Mouse (Mus musculus) heart, embryonic 14.5 days (tissue): ENCODE results near the gene Mlx. TPM values are rescaled to one million over a fixed set of nuclear protein-coding genes. Genes with fewer than 3 reads are reported as not detected.
A peak's percentile ranks its signal among the peaks of the same experiment; 100 is the strongest.

Experiments
- ATAC-seq: fragments of 200-750 bp; cut with Nextera tagmentation; 2 replicates; pipeline ENCODE4 v1.8.0; 2017; ENCODE audit warnings: low read depth, moderate TSS enrichment; ENCODE audit not compliant: insufficient number of reproducible peaks, insufficient read depth, low FRiP score
- H3K27ac ChIP-seq, 2 experiments: fragments of 200-500 bp in 1 of 2; fragments of 300-500 bp in 1 of 2; sonication (generic) in 1 of 2; replicated peaks in 1 of 2; 2 replicates each; pipeline ENCODE4 v1.5.1; 2012 to 2014; ENCODE audit warnings: low read depth in 2 of 2, low read length in 2 of 2, control low read depth in 1 of 2, mild to moderate bottlenecking in 1 of 2, mixed read lengths in 1 of 2; ENCODE audit not compliant: control insufficient read depth in 1 of 2, insufficient read depth in 1 of 2
- H3K27me3 ChIP-seq: fragments of 300-500 bp; sonication (generic); 2 replicates; pipeline ENCODE4 v1.6.1; 2014; ENCODE audit warnings: mild to moderate bottlenecking, low read length, control low read depth; ENCODE audit not compliant: control insufficient read depth, insufficient read depth
- H3K36me3 ChIP-seq: fragments of 300-500 bp; sonication (generic); 2 replicates; pipeline ENCODE4 v1.6.1; 2014; ENCODE audit warnings: mild to moderate bottlenecking, control low read depth, low read length, mixed read lengths; ENCODE audit not compliant: control insufficient read depth, insufficient read depth
- H3K4me1 ChIP-seq, 2 experiments: fragments of 200-500 bp in 1 of 2; fragments of 300-500 bp in 1 of 2; sonication (generic) in 1 of 2; 2 replicates each; pipeline ENCODE4 v1.6.1; 2012 to 2014; ENCODE audit warnings: low read length in 2 of 2, control low read depth in 1 of 2, mixed read lengths in 1 of 2; ENCODE audit not compliant: control insufficient read depth in 2 of 2, insufficient read depth in 2 of 2
- H3K4me2 ChIP-seq: fragments of 300-500 bp; sonication (generic); 2 replicates; pipeline ENCODE4 v1.6.1; 2014; ENCODE audit warnings: mild to moderate bottlenecking, low read length
- H3K4me3 ChIP-seq, 2 experiments: fragments of 200-500 bp in 1 of 2; fragments of 300-500 bp in 1 of 2; sonication (generic) in 1 of 2; 2 replicates each; pipeline ENCODE4 v1.5.1; 2012 to 2014; ENCODE audit warnings: low read length in 2 of 2, mild to moderate bottlenecking in 2 of 2, control low read depth in 1 of 2, low read depth in 1 of 2, moderate library complexity in 1 of 2; ENCODE audit not compliant: control insufficient read depth in 1 of 2, insufficient read depth in 1 of 2
- H3K9ac ChIP-seq: fragments of 300-500 bp; sonication (generic); 2 replicates; pipeline ENCODE4 v1.6.1; 2014; ENCODE audit warnings: mild to moderate bottlenecking, low read length
- H3K9me3 ChIP-seq: fragments of 300-500 bp; sonication (generic); 2 replicates; pipeline ENCODE4 v1.6.1; 2016; ENCODE audit warnings: low read length, control low read depth; ENCODE audit not compliant: control insufficient read depth
- WGBS: fragments of 180-500 bp; shearing (Covaris S2); extraction: QIAGEN DNeasy Blood & Tissue Kit; methylation state at CpG from one replicate; pipeline ENCODE4 v1.1.7; 2014; 5-methylcytosine and 5-hydroxymethylcytosine counted together
- polyA plus RNA-seq: library from polyadenylated mRNA; unstranded; fragments of >200 nt; fragmentation: Nextera tagmentation; extraction: Ambion mirVana; gene quantifications from 2 replicates; pipeline ENCODE4 v1.2.1, GENCODE M21; 2014

The Mlx gene
- polyA plus RNA-seq, 1 experiment from 2014 or later = 32.4 TPM

DNA sequence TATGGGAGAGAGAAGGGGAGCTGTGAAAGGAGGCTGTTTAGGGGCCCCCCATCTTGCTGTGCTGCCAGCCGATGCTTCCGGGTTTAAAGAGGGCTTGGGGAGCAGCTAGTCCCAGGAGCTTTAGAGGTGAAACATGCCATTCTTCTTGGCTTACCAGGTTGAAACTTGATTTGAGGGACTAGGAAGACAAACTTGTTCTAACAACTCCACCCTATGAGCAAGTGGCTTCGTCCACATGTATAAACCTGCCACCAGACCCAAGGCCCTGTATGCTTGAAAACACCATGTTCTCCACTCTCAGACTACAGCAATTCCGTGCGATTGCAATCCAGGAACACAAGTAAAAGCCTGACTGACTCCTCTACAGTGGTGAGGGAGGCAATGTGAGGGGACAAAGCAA, 15.9 kb downstream of the Mlx start:
- H3K36me3 ChIP-seq = peaks cover 85% of the 10 kb centered on the region
- no peak overlapping the region for H3K4me3 ChIP-seq
- no peaks in the 10 kb centered on the region for H3K27me3 ChIP-seq
- ATAC-seq = no peak
- H3K9ac ChIP-seq = no peak overlapping the region
- H3K4me2 ChIP-seq = no peak overlapping the region
- no peak overlapping the region for H3K27ac ChIP-seq
- WGBS = 91% methylated on average over 5 of the region's 5 CpGs
- no peaks in the 10 kb centered on the region for H3K4me1 ChIP-seq
- no peaks in the 10 kb centered on the region for H3K9me3 ChIP-seq

DNA sequence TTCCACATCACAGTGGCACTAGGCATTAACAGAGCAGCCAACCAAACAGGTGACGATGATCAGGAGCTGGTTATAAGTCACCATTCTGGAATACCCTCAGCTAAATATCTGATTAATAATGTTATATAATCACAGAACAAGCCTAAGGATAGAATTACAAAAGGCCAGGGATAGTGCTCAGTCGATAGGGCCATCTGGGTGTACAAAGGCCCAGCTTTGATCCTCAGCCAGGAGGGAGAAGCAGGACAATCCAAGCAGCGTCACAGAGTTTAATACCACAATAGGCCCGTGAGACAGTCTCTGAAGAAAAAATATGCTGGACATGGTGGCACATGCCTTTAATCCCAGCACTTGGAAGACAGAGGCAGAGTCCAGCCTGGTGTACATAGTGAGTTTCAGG, 22.3 kb downstream of the Mlx start:
- ATAC-seq = no peak
- 82% methylated on average over 4 of the region's 4 CpGs for WGBS

DNA sequence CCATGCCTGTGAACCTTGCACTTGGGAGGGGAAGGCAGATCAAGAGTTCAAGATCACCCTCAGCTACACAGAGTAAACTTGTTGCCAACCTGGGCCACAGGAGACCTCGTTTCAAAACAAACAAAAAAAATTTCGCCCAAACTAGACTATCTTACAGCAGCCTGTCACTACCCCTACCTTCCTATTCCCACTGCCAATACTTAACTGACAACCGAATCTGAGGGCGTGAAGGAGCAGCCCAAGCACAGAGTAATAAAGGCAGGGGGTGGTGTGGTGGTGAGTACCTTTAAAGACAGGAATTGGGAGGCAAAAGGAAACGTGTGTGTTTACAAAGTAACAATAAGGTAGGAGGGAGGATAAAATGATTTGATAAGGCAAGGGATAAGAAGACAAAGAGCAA, 23.6 kb downstream of the Mlx start:
- no peak overlapping the region for H3K9ac ChIP-seq
- no peak overlapping the region for H3K4me2 ChIP-seq
- no peak overlapping the region for H3K27ac ChIP-seq
- H3K36me3 ChIP-seq = peaks cover 8% of the 10 kb centered on the region
- no peak overlapping the region for H3K4me3 ChIP-seq
- no peaks in the 10 kb centered on the region for H3K27me3 ChIP-seq
- peaks cover 0 to 7% of the 10 kb centered on the region in 2 experiments; a peak in 1 of 4 replicates for H3K4me1 ChIP-seq
- H3K9me3 ChIP-seq = peaks cover 3% of the 10 kb centered on the region; the same call in 1 of the 2 replicates
- ATAC-seq = no peak
- whole genome bisulfite sequencing = 58% methylated on average over 5 of the region's 5 CpGs

More for the DNA sequence above, 22.3 kb downstream of the Mlx start:
- H3K4me1 ChIP-seq = peaks cover 0 to 3% of the 10 kb centered on the region in 2 experiments; a peak in 1 of 4 replicates
- no peak overlapping the region for H3K4me3 ChIP-seq
- peaks cover 3% of the 10 kb centered on the region; the same call in 1 of the 2 replicates for H3K9me3 ChIP-seq
- no peak overlapping the region for H3K27ac ChIP-seq
- peaks cover 22% of the 10 kb centered on the region for H3K36me3 ChIP-seq
- H3K27me3 ChIP-seq = no peaks in the 10 kb centered on the region
- no peak overlapping the region for H3K4me2 ChIP-seq
- no peak overlapping the region for H3K9ac ChIP-seq

GRCm38 (mm10) chr11:101111178-101111577, 24.1 kb downstream of the Mlx start:
- WGBS = 91% methylated on average over 4 of the region's 4 CpGs
- H3K36me3 ChIP-seq = 0 out of 2 replicates have a peak, but pooled peaks cover 5% of the 10 kb centered on the region
- H3K27me3 ChIP-seq = no peaks in the 10 kb centered on the region
- no peak overlapping the region for H3K27ac ChIP-seq
- peaks cover 0 to 8% of the 10 kb centered on the region in 2 experiments; a peak in 1 of 4 replicates for H3K4me1 ChIP-seq
- H3K9me3 ChIP-seq = peaks cover 3% of the 10 kb centered on the region; the same call in 1 of the 2 replicates
- no peak overlapping the region for H3K4me3 ChIP-seq
- H3K9ac ChIP-seq = no peak overlapping the region
- H3K4me2 ChIP-seq = no peak overlapping the region
- no peak for ATAC-seq

- ATAC-seq = no peak
- Histone ChIP-seq H3K4me2 (no peak overlapping the region), H3K9ac (no peak overlapping the region), H3K36me3 (peaks cover 11% of the 10 kb centered on the region), H3K4me1 (peaks cover 0 to 8% of the 10 kb centered on the region in 2 experiments; a peak in 1 of 4 replicates), H3K27ac (no peak overlapping the region), H3K4me3 (no peak overlapping the region), H3K9me3 (peaks cover 3% of the 10 kb centered on the region; the same call in 1 of the 2 replicates), H3K27me3 (no peaks in the 10 kb centered on the region)
- WGBS = 94% methylated on average over 3 of the region's 3 CpGs
Measured at GRCm38 (mm10) chr11:101112186-101112585, 25.1 kb downstream of the Mlx start.

DNA sequence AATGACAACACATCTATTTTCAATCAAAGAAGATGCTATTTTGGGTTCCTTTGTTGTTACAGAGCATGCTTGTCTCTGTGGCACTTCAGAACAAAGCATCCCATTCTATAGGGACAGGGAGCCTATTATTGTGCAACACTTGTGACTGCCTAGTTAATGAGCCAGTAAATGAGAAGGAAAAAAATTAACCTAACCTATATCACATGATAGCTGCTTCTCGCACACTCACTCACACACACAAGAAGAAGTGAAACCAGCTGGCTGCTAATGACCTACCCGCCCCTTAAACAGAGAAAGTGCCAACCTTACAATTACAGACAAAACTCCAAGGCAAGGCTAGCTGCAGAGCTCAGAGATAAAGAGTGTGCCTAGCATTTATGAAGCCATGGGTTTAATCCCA, 28.5 kb downstream of the Mlx start:
- 75% methylated on average over 2 of the region's 2 CpGs for WGBS
- Histone ChIP-seq H3K4me3 (no peak overlapping the region), H3K9me3 (peaks cover 3% of the 10 kb centered on the region; the same call in 1 of the 2 replicates), H3K4me2 (no peak overlapping the region), H3K4me1 (peaks cover 5 to 22% of the 10 kb centered on the region in 2 experiments), H3K9ac (no peak overlapping the region), H3K36me3 (peaks cover 7% of the 10 kb centered on the region), H3K27me3 (no peaks in the 10 kb centered on the region), H3K27ac (no peak overlapping the region)
- ATAC-seq = no peak

GRCm38 (mm10) chr11:101118105-101118504, 31.0 kb downstream of the Mlx start:
- 22% methylated on average over 4 of the region's 4 CpGs for WGBS
- H3K27ac ChIP-seq = 0 out of 4 replicates have a peak overlapping the region, but pooled peaks of 1 of the 2 experiments have one; percentile 89
- ATAC-seq = no peak
- peak overlapping the region; percentile 95 for H3K4me2 ChIP-seq
- H3K27me3 ChIP-seq = no peaks in the 10 kb centered on the region
- peak overlapping the region; percentile 8 to 77; a peak in 2 of 4 replicates for H3K4me3 ChIP-seq
- peaks cover 5 to 32% of the 10 kb centered on the region in 2 experiments for H3K4me1 ChIP-seq
- H3K9ac ChIP-seq = peak overlapping the region; percentile 96
- H3K36me3 ChIP-seq = peaks cover 24% of the 10 kb centered on the region
- peaks cover 2% of the 10 kb centered on the region; the same call in 1 of the 2 replicates for H3K9me3 ChIP-seq
